Mouse (Mus musculus): ENCODE data around the gene Sbk3.
"Not testable (repeated sequence)": the region's sequence is repeated elsewhere in the genome, so short reads cannot be mapped to it uniquely, and the experiment has no call there.

Gene Sbk3

DNA sequence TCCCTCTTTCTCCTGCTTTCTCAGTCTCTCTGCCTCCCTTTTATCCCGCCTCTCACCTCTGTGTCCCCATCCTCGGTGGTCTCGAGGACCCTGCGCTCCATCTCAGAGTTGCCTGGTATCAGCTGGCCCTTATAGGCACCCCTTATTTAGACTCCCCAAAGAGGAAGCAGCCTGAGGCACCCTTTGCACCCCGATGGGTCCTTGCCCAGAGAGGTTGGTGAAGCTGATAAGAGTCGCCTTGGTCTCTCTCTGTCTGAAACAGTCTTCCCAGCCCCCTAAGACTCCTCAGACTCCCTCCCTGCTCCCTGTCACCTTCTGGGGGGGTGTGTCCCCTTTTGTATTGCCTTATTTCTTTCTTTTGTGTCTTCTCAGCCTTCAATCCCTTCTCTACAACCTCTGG, at the start of gene Sbk3:
Gene Sbk3 (minus strand): TSS at position 101 of the 400 bp plus-strand sequence.
- no peak for DNase-seq (ENCODE audit: low spot score)

DNA sequence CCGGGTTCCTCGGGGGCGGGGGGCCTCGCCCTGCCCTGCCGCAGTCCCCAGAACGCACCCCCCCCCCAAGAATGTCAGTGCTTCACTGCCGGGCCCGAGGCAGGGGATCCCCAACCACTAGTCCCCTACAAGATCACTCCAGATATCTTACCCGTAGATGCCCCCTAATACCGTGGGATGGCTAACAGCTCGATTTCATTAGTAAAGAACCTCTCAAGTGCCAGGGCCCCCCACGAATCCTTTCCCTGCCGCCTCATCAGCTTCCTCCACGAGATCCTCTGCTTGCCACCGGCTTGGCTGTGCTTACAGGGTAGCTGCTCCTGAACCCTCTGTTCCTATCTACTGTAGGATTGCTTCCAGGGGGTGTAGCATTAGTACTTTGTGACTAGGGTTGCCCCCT, 49.7 kb upstream of the Sbk3 start:
- no peak for DNase-seq (ENCODE audit: low spot score)

DNA sequence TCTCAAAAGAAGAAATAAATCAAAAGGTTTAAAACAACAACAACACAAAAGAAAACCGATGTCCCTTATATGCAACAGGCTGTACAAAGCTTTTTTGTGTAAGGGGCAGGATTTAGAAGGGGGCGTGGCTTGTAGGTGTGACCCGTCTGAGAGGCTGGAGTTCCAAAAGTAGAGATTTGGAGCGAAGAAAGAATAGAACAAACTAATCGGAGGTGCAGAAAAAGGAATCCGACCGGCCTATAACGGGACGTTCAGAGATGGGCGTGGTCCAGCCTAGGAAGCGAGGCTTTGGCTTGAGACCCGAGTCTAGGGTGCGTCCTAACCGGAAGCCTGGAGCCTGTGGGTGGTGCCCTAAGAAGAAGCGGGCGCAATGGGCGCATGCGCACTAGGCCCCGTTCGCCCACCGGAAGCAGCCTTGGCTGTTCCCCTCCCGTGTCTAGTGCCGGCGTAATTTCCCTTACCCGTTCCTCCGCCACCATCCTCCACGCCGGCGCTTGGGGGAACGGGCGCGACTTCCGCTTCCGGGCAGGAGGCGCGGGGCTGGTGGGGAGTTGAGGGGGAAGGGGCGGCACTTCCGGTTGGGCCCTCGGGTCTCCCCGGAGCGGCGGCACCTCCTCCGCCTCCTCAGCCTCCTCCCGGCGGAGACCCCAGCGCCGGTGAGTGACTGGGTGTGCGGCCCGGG, 49.2 kb upstream of the Sbk3 start, which contains the start of the genes Zfp865 and Ccdc106:
Gene Zfp865 (plus strand): TSS at position 377 of the 682 bp plus-strand sequence.
Gene Ccdc106 (plus strand): TSS at position 554 of the 682 bp plus-strand sequence.
- DNase-seq (ENCODE audit: low spot score) = peak; percentile 99

DNA sequence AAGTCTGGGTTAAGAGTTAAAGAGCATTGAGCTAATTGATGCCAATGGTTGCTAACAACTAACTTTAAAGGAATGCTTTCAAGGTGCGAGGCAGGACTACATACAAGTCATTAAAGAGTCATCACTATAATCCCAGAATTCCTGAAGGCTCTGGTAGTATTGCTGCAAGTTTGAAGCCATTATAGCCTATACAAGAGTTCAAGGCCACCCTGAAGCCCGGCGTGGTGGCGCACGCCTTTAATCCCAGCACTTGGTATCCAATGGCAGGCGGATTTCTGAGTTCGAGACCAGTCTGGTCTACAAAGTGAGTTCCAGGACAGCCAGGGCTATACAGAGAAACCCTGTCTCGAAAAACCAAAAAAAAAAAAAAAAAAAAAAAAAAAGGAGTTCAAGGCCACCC, 48.6 kb upstream of the Sbk3 start:
- DNase-seq (ENCODE audit: low spot score) = not testable (repeated sequence)

DNA sequence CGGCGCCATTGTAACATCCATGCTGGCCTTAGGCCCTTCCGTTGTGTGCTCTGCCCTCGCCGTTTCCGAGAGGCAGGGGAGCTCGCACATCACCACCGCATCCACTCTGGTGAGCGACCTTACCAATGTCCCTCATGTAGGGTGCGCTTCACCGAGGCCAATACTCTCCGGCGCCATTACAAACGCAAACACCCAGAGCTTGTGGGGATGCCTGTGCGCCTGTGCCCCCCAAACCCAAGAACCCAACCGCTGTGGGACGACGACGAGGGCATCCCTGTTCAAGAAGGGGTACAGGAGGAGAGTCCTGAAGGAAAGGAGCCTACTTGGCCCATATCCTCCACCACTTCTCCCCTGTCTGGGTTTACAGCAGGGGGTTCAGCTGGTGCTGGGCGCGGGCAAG, 47.0 kb upstream of the Sbk3 start:
- DNase-seq (ENCODE audit: low spot score) = no peak

DNA sequence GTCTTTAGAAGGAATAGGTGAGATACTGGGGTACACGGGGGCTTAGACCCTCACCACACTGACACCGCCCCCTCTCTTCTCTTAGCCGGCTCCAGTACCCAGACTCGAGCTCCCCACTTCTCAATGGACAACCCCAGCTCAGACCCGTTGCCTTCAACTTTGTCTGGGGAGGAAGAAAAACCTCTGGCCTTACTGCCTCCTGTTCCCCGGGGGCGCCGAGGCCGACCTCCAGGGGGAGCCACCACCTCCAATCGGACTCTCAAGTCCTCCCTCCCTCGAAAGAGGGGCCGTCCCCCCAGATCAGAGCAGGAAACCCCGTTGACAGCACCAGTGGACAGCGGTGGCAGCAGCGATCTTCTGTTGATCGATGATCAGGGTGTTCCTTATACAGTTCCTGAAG, 46.4 kb upstream of the Sbk3 start:
- DNase-seq (ENCODE audit: low spot score) = no peak

DNA sequence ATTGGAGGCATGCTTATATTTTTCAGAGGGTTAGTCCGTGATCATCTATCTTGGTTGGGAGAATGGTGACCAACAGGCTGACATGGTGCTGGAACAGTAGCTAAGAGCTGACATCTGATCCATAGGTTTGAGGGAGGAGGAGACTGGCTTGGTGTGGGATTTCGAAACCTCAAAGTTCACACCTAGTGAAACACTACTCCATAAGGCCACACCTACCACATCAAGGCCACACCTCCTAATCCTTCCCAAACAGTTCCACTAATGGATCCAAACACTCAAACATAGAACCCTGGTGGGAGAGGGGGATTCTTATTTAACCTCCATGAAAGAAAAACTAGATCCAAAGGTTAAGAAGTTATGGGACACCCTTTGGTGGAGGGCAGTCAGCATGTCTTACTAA, 46.0 kb upstream of the Sbk3 start:
- DNase-seq (ENCODE audit: low spot score) = no peak

DNA sequence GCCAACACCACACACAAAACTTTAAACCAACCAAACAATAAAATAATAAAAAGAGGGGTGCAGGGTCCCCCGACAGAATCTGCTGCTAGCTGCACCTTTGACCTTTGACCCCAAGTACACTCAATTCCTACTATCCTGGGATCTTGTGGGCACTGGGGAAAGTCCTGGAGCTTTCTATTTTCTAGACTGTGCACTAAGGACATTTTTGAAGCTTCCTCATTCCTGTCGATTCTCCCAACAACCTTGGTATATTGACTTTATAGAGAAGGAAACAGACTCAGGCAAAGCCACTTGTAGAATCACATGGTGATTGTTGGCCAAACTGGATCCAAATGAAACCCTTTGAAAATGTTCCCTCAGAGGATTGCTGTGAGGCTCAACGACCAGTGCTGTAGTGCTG, 45.1 kb upstream of the Sbk3 start:
- no peak for DNase-seq (ENCODE audit: low spot score)

DNA sequence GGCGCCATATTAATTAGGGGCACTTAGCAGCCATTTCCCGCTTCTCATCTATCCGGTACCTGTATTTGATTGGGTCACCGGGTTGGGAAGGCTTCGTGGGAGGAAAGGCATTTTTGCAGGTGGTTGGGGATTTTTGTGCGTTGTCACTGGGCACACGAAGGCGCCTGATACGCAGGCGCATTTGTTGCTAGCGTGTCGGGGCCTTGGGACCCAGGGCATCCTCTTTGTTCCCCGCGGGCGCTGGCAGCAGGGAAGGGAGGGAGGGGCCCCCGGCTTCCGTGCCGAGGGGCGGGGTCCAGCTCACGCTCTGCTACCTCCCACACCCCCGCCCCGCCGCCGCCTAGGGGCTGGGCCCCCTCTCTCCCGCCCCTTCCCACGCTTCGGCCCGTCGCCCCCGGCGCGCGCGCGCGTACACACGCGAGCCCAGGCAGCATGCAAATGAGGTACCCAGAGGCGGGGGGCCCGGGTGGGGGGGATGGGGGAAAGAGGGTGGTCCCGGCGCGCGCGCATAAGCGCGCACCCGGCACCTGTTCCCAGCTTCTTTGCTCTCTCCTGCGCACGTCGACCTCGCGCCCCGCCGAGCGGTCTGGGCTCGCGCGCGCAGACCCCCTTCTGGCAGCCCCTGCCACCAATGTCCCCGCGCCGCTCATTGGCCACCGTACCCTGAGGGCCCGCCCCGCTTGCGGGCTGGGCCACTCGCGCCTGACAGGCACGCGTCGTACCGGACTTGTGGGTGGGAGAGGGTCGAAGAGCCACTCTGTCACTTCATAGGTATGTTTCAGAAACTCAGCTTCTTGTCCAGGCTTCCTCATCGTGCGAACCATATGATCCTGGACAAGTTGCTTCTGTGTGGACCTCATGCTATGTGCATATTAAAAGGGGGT, 44.4 kb upstream of the Sbk3 start, which contains the start of gene Gm44973:
Gene Gm44973 (plus strand): TSS at position 379 of the 884 bp plus-strand sequence.
- peak; percentile 95 for DNase-seq (ENCODE audit: low spot score)

DNA sequence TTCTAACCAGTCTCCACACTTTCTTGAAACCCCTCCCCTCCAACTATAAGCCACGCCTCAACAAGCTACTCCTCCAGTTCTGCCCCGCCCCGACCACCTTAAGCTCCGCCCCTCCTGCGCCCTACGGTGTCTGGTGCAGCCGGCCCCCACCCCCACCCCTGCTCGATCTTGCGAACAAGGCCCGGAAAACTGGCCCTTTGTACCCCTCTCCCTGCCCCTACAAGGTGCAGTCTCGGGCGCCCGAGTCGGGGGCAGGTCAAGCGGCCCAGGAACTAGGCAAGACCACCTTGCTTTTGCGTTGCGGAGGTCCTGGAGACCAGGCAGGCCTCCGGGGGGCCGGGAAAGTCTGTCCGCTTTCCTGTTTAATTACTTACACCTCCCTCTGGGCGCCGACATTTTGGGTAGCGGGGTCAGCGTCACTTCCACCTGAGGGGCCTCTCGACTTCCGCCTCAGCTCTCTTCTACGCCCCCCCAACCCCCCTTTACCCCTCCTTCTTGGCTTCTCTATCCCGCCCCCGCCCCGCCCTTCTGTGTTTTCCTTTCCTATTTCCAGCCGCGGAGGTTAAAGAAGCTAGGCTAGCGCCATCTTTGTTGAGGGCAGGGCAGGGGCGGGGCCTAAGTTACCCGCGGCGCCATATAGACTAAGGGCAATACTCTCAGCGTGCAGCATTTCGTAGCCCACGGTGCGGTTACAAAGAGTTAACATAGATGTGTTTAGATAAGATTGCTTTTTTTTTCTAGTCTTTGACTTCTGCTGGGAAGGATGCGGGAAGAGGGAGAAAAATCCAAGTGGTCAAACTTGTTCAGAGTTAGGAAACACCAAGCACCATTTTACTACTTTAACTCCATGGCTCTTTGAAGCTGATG, 43.5 kb upstream of the Sbk3 start, which contains the start of the genes Zfp524 and Fiz1:
Gene Zfp524 (plus strand): TSS at position 165 of the 867 bp plus-strand sequence.
Gene Fiz1 (minus strand): TSS at position 447 of the 867 bp plus-strand sequence.
- peak; percentile 95 for DNase-seq (ENCODE audit: low spot score)

DNA sequence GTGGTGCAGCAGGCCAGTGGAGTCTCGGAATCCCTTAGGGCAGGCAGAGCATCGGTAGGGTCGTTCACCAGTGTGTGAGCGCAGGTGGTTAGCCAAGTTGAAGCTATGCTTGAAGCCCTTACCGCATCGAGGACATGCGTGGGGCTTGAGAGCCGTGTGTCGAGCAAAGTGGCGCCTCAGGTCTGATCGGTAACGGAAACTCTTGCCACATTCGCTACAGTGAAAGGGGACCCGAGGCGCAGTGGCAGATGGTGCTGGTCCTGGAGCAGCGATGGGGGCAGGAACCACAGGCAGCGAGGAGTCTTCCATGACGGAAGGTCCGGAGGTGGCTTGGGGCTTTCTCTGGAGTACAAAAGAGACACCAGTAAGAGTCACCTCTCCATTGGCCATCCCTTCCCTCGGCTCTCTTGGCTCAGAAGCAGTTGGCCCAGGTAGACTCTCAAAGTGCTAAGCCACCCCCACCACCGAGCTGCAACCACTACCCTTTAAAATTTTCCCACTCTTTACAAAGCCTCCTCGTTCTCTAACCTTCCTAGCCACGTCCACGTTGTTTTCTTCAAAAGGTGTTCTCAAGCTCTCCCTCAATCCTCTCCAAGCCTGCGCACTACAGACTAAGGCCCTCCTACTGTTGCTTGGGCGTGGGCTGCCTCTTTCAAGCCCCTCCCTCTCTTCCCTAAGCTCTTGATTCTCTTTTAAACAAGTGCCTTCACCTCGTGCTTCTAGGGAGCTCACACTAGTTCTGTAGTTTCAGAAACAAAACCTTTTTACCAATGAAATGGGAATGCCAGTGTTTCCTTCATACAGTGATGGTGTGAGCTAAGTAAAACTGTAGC, 41.9 kb upstream of the Sbk3 start:
- no peak for DNase-seq (ENCODE audit: low spot score)

DNA sequence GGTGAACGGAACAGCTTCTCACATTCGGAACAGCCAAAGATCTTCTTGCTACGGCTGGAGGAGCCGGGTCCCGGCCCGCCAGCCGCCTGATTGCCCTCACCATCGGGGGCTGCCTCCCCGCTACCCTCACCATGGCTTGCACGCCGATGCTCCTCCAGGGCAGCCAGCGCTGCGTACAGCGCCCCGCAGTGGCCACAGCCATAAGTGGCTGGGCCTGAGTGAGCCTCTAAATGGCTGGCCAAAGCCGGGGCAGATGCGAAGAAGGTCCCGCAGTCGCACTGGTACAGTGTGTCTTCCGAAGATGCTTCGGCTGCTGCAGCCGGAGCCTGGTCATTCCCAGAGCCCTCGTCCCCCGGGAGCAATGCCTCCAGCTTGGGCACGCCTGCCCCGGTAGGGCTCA, 37.3 kb upstream of the Sbk3 start:
- no peak for DNase-seq (ENCODE audit: low spot score)

DNA sequence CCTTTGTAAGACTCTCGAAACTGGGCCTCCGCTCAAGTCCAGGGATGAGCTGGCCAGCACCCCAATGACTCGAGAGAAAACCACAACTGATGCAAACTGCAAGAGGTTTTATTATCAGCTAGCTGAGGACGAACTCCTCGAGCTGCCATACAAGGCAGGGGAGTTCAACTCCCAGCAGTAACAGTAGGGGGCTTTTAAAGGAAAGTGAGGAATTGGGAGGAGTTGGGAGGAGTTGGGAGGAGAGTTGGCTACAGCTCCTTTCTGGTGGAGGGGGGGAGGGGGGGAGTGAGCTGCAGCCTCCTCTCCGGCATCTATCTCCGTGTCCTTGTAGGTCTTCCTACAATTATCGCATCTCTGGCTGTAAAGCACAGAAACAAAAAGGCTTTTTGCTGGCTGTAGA, 31.9 kb upstream of the Sbk3 start:
- not testable (repeated sequence) for DNase-seq (ENCODE audit: low spot score)

DNA sequence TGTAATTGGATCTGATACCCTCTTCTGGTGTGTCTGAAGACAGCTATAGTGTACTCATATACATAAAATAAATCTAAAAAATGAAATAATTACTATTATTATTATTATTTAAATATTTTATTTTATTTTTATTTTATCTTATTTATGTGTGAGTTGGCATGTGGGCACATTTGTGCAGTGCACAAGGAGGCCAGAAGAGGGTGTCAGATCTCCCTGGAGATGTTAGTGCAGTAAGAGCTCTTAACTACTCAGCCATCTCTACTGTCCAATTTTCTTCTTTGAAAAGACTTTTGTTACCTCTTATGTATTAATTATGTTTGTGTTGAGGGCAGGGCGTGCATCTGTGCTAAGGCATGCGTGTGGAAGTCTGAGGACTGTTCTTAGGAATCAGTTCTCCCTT, 28.9 kb upstream of the Sbk3 start:
- DNase-seq (ENCODE audit: low spot score) = no peak

DNA sequence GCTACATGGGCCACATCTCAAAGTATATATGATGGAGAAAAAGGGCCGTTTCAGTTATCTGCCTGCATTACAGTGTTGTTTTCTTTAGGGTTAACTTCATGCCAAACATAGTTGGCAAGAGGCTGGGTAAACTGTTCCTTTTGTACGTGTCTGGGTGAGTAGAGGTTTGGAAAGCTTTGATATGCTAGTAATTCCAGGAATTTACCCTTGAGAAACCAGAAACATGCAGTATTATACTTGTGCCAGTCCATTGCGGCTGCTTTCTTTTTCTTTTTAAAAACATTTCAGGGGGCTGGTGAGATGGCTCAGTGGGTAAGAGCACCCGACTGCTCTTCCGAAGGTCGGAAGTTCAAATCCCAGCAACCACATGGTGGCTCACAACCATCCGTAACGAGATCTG, 26.0 kb upstream of the Sbk3 start:
- DNase-seq (ENCODE audit: low spot score) = no peak

DNA sequence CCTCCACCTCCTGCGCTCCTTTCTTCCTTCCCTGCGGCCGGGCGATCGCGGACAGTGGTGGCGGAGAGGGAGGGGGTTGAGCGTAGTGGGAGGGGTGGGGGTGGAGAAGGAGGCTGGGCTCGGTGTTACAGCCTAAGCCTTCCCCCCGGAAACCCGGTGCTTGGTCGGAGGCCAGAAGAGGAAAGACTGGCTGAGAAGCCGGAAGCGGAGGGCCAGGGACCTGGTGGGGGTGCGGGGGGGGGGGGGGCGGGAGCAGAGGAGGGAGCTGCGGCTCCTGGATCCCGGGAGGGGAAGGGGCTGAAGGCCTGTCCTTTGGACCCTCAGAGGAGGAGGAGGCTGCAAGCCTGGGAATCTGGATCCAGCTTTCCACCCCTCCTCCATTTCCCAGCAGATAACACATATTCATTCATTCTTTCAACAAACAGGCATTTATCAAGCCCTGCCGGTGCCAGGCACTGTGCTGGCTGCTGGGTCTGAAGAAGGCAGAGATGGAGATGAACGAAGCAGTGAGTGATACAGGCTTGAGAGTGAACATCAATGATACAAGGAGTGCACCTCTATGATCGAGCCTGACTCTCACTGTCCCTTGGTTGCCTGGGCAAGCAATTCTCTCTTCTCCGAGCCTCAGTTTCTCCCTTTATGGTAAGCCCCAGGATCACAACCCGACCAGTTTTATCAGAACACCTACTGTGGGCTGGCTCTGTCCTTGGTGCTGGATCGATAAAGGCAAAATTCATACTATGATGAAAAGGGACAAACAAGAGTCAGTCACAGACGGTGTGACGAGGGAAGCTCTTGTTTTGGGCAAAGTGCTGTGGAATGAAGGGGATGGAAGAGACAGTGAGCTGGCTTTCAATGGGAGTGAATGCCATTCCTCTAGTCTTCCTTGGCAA, 25.3 kb upstream of the Sbk3 start, which contains the start of gene Zfp579:
Gene Zfp579 (minus strand): TSS at position 156 of the 893 bp plus-strand sequence.
- DNase-seq (ENCODE audit: low spot score) = peak; percentile 91

DNA sequence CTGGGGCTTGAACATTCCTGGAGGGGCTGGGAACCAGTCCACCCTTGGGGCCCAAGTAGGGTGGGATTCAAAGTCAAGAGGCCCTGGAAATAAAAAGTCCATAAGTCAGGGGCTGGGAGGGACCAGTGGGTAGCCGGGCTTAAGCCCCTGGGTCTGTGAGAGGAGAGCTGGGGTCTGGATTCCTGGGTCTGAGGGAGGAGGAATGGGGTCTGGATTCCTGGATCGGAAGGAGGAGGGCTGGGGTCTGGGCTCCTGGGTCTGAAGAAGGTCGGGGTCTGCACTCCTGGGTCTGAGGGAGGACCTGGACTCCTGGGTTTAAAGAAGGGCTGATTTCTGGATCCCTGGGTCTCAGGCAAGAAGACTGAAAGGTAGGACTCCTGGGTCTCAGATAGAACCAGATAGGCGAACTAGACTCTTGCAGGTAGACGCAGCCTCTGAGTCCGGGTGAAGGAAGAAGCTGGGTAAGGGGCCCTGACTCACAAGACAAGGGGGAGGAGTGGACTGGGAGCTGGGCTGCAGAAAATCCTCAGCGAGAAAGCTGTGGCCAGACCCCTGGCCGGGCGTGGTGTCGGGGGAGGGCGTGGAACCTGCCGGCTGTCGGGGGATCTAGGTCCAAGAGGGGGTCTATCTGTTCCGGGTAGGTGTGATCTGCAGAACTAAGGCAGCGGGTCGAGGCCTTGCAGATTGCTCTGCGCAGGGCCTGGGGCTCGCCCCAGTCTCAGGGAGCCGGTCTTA, 24.5 kb upstream of the Sbk3 start:
- no peak for DNase-seq (ENCODE audit: low spot score)

DNA sequence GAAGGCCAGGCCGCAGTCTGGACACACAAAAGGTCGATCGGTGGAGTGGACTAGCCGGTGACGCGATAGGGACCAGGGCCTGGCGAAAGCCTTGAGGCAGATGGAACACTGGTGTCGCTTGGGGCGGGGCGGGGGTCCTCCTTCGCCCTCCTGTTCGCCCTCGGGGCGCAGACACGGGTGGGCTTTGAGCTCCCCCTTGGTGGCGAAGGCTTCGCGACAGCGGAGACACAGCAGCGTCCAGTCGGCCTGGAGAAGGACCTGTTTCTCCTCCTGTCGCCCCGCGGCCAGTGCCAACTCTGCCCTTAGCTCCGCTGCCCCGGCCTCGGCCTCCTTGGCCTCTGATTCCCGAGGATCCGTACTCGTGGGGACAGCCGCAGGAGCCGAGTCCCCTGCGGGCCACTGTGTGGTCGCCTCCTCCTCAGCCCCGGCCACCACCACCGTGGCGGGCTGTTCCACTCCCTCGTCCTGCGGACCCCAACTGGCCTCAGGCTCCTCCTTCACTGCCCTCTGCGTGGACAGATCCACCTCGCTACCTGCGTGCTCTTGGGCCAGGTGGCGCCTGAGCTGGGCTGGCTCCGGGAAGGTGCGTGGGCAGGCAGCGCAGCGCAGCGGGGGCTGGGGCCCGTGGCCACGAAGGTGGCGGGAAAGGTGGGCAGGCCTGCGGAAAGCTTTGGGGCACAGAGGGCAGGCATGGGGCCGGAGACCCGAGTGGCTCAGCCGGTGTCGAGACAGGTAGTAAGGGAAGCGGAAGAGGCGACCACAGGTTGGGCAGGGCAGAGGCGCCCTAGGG, 23.2 kb upstream of the Sbk3 start:
- DNase-seq (ENCODE audit: low spot score) = no peak
